Mouse (Mus musculus) ES-Bruce4 (cell line): ENCODE data around the gene Sorcs2. TPM values are rescaled to one million over a fixed set of nuclear protein-coding genes. Genes with fewer than 3 reads are reported as not detected.
"Not testable (repeated sequence)": the region's sequence is repeated elsewhere in the genome, so short reads cannot be mapped to it uniquely, and the experiment has no call there.

Experiments used
- H3K27ac ChIP-seq: 2 replicates; pipeline ENCODE4 v1.5.1; 2012; ENCODE audit warnings: low read length, inconsistent platforms; ENCODE audit not compliant: insufficient read depth
- H3K27me3 ChIP-seq: 2 replicates; pipeline ENCODE4 v1.6.1; 2012; ENCODE audit warnings: mild to moderate bottlenecking, low read length, inconsistent platforms; ENCODE audit not compliant: control insufficient read depth, poor library complexity, insufficient read depth, severe bottlenecking
- H3K36me3 ChIP-seq: 2 replicates; pipeline ENCODE4 v1.6.1; 2012; ENCODE audit warnings: inconsistent platforms, mild to moderate bottlenecking, low read length, moderate library complexity; ENCODE audit not compliant: control insufficient read depth, poor library complexity, insufficient read depth, severe bottlenecking
- H3K4me1 ChIP-seq: one replicate; pipeline ENCODE4 v1.8.1; 2011; ENCODE audit warnings: low read length; ENCODE audit not compliant: control insufficient read depth, insufficient read depth
- H3K4me3 ChIP-seq: 2 replicates; pipeline ENCODE4 v1.5.1; 2011; ENCODE audit warnings: low read depth, mild to moderate bottlenecking, low read length
- H3K9ac ChIP-seq: 2 replicates; pipeline ENCODE4 v1.6.1; 2012; ENCODE audit warnings: low read depth, mild to moderate bottlenecking, inconsistent platforms; ENCODE audit not compliant: poor library complexity, severe bottlenecking
- H3K9me3 ChIP-seq: replicated peaks from 2 replicates; pipeline ENCODE4 v1.6.1; 2012; ENCODE audit warnings: mild to moderate bottlenecking, low read length, inconsistent platforms; ENCODE audit not compliant: control insufficient read depth, poor library complexity, insufficient read depth, severe bottlenecking
- CTCF ChIP-seq: IDR thresholded peaks from one replicate; pipeline ENCODE4 v1.8.1; 2011; ENCODE audit warnings: low read depth, low read length
- EP300 ChIP-seq: IDR thresholded peaks from 2 replicates; pipeline ENCODE4 v1.6.1; 2011; ENCODE audit warnings: low read depth, low read length; ENCODE audit not compliant: insufficient read depth
- POLR2A ChIP-seq: IDR thresholded peaks from one replicate; pipeline ENCODE4 v1.8.1; 2011; ENCODE audit warnings: low read length; ENCODE audit not compliant: insufficient read depth
- polyA plus RNA-seq: library from polyadenylated mRNA; stranded (reverse); fragments of >200 nt; gene quantifications from 2 replicates; pipeline ENCODE4 v1.2.4, GENCODE M21; 2011; ENCODE audit warnings: low read depth; ENCODE audit not compliant: missing spikeins, insufficient read depth, insufficient read length

The Sorcs2 gene
- polyA plus RNA-seq, 1 experiment = 1.2 TPM

GRCm38 (mm10) chr5:36396491-36397383 is 1.2 kb downstream of the Sorcs2 start:
- no peaks in the 10 kb centered on the region for H3K36me3 ChIP-seq
- no peak for TF ChIP-seq CTCF
- TF ChIP-seq EP300 = no peak
- no peak for TF ChIP-seq POLR2A
- no peaks in the 10 kb centered on the region for H3K9me3 ChIP-seq
- H3K4me3 ChIP-seq = peak overlapping the region; percentile 62; the same call in 1 of the 2 replicates
- H3K9ac ChIP-seq = peak overlapping the region; percentile 78
- peaks cover 6% of the 10 kb centered on the region; the same call in 1 of the 2 replicates for H3K27me3 ChIP-seq
- H3K27ac ChIP-seq = no peak overlapping the region
- H3K4me1 ChIP-seq = no peaks in the 10 kb centered on the region

DNA sequence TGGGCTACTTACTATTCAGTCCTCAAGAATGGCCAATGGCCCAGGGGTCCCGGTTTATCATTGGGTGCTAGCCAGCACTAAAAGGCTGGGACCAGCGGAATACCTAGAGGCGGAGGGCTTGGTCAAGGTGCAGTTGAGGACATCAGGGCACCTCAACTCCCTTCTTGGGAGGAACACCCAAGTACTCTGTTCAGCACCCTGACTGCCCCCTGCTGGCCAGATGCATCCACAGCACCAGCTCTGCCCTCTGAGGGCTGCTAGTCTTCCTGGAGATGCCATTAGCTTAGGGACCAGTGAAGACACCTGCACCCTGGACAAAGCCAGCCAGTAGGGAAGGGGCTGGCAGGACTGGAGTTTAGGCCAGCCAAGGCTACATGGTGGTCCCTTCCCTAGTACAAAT is 1.9 kb downstream of the Sorcs2 start:
- no peak overlapping the region for H3K4me3 ChIP-seq
- H3K9ac ChIP-seq = no peak overlapping the region
- TF ChIP-seq POLR2A (no peak), CTCF (peak; percentile 90)
- H3K36me3 ChIP-seq = no peaks in the 10 kb centered on the region
- no peaks in the 10 kb centered on the region for H3K4me1 ChIP-seq
- H3K27me3 ChIP-seq = peaks cover 6% of the 10 kb centered on the region; the same call in 1 of the 2 replicates
- no peaks in the 10 kb centered on the region for H3K9me3 ChIP-seq
- no peak overlapping the region for H3K27ac ChIP-seq

DNA sequence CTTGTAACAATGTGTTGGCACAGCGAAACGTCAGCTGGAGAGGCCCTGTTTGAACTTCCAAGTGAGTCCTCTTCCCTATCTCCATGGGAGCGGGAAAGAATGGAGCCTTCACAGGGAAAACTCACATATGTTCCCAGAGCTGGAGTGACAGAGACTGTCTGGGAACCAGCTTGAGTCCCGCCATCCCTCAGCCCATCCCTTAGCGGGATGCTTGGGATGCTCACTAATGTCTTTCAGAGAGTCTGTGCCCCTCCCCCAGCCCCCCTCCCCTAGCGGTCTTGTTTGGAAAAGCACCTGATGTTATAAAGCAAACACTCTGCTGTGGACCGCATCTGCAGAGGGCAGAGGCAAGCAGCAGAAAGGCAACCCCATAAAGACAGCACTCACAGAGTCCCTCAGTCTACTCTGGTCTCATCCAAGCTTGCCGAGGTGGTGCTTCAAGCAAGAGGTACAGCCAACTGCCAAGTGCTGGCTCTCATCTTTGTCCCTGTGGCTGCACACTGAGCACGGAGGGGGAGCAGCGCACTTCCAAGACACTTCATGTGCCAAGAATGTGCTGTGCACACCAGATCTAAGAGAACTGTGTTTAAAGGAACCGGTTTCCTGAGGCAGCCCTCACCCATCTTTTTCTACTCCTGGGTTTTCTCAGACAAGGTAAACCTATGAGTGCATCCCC is 3.0 kb downstream of the Sorcs2 start:
- Histone ChIP-seq H3K36me3 (no peaks in the 10 kb centered on the region), H3K4me1 (no peaks in the 10 kb centered on the region), H3K9ac (no peak overlapping the region), H3K4me3 (no peak overlapping the region), H3K9me3 (no peaks in the 10 kb centered on the region), H3K27me3 (peaks cover 6% of the 10 kb centered on the region; the same call in 1 of the 2 replicates), H3K27ac (no peak overlapping the region)
- TF ChIP-seq CTCF (no peak), EP300 (no peak), POLR2A (no peak)

GRCm38 (mm10) chr5:36391751-36392150 is 6.2 kb downstream of the Sorcs2 start:
- Histone ChIP-seq H3K27ac (no peak overlapping the region), H3K9me3 (no peaks in the 10 kb centered on the region), H3K4me1 (no peaks in the 10 kb centered on the region), H3K4me3 (no peak overlapping the region), H3K27me3 (no peaks in the 10 kb centered on the region), H3K36me3 (no peaks in the 10 kb centered on the region), H3K9ac (no peak overlapping the region)
- TF ChIP-seq CTCF (no peak), EP300 (no peak), POLR2A (no peak)

GRCm38 (mm10) chr5:36390591-36390927 is 7.4 kb downstream of the Sorcs2 start:
- not testable (repeated sequence) for H3K27ac ChIP-seq, H3K36me3 ChIP-seq, H3K4me3 ChIP-seq, H3K4me1 ChIP-seq, H3K27me3 ChIP-seq, H3K9me3 ChIP-seq, H3K9ac ChIP-seq

DNA sequence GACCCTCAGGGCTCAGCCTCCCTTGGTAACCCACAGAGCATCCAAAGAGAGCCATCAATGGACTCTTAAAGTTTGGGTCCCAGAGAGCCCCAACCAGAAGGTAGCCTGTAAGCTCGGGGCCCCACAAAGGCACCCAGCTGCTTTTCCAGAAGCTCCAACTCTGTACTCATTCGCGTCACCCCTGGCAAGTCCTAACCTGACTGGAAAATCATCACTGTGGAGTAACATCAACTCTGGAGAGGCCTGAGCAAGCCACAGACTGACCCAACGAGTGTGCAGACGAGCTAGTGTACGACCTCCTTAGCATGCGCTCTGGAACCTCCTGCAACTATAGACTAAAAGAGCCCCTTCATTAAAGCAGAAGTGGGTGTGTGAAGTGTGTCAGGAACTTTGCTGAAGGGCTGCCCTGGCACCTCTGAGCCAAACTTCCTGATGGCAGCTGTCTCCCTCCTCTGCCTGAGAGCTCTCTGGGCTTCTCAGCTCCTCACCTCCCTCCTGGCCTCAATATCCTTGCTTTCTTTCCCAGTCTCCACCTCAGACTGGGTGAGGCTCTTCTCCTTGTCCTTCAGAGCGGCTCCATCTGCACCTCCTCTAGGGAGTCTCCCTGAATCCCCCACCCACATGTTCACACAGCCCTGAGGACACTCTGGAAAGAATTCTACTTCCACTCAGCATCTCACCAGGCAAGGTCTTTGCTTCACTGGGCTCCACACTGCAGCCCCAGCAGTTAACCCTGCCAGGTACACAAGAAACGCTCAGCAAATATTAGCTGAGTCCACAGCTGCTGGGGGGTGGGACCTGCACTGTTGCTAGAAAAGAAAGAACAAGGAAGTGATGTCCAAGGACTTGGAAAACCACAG is 8.0 kb downstream of the Sorcs2 start:
- no peaks in the 10 kb centered on the region for H3K27me3 ChIP-seq
- H3K9me3 ChIP-seq = no peaks in the 10 kb centered on the region
- no peak overlapping the region for H3K4me3 ChIP-seq
- no peak for TF ChIP-seq EP300
- H3K27ac ChIP-seq = no peak overlapping the region
- H3K4me1 ChIP-seq = no peaks in the 10 kb centered on the region
- no peaks in the 10 kb centered on the region for H3K36me3 ChIP-seq
- H3K9ac ChIP-seq = no peak overlapping the region
